Mouse (Mus musculus): ENCODE measurements around the gene Btbd35f25.

DNA sequence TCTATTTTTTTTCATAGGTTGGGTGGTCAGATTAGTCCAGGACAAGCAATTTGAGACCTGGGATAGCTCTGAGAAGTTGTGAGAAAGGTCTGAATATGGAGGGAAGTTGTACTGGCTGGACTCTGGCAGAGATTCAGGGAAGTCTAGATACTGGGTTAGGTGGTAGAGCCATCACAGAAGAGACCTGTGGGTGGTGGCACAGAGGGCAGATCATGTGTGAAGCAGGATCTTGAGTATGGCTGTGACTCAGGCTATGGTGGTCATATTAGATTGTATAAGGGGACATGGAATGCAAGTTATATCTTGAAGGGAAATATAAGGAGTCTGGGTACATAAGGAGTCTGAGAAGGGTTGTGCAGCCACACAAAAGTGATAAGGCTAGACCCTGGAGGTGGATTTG lies 49.3 kb upstream of the Btbd35f25 start:
- TF ChIP-seq CTCF (IDR thresholded peaks at IDR 0.05; ENCODE audit: low read depth): no peak
- no peak for TF ChIP-seq EP300 (IDR thresholded peaks at IDR 0.05; ENCODE audit: low read depth)
